Mouse (Mus musculus): Measurements from ENCODE around the gene Malsu1. TPM values are rescaled to one million over a fixed set of nuclear protein-coding genes. Genes with fewer than 3 reads are reported as not detected.

Gene Malsu1
- polyA plus RNA-seq, 1 experiment, result 33.4 TPM

- TF ChIP-seq CTCF (IDR thresholded peaks at IDR 0.05; ENCODE audit: borderline replicate concordance, insufficient read depth, low read length) (peak; percentile 74; the same call in 1 of the 2 replicates), POLR2A (IDR thresholded peaks at IDR 0.05; ENCODE audit: low read depth, low read length) (no peak)
- H3K27ac ChIP-seq (ENCODE audit: insufficient read depth, low read length), result no peak overlapping the region
These were observed 16.3 kb upstream of the Malsu1 start for GRCm38 (mm10) chr6:49057053-49058021.

GRCm38 (mm10) chr6:49068361-49068760 is 5.2 kb upstream of the Malsu1 start:
- no peak for TF ChIP-seq POLR2A (IDR thresholded peaks at IDR 0.05; ENCODE audit: low read depth, low read length)
- TF ChIP-seq CTCF (IDR thresholded peaks at IDR 0.05; ENCODE audit: borderline replicate concordance, insufficient read depth, low read length), result no peak
- Histone ChIP-seq H3K4me3 (ENCODE audit: insufficient read depth, low read length) (no peak overlapping the region), H3K4me1 (ENCODE audit: control insufficient read depth, insufficient read depth, low read length) (no peaks in the 10 kb centered on the region), H3K27ac (ENCODE audit: insufficient read depth, low read length) (no peak overlapping the region)

More at GRCm38 (mm10) chr6:49057053-49058021, 16.3 kb upstream of the Malsu1 start:
- Histone ChIP-seq H3K4me3 (ENCODE audit: insufficient read depth, low read length) (no peak overlapping the region), H3K4me1 (ENCODE audit: control insufficient read depth, insufficient read depth, low read length) (no peaks in the 10 kb centered on the region)

GRCm38 (mm10) chr6:49074117-49074490 is 509 bp downstream of the Malsu1 start:
- Histone ChIP-seq H3K27ac (ENCODE audit: insufficient read depth, low read length) (no peak overlapping the region), H3K4me3 (ENCODE audit: insufficient read depth, low read length) (peak overlapping the region; percentile 87), H3K4me1 (ENCODE audit: control insufficient read depth, insufficient read depth, low read length) (peaks cover 5% of the 10 kb centered on the region)
- TF ChIP-seq POLR2A (IDR thresholded peaks at IDR 0.05; ENCODE audit: low read depth, low read length) (no peak), CTCF (IDR thresholded peaks at IDR 0.05; ENCODE audit: borderline replicate concordance, insufficient read depth, low read length) (no peak)

GRCm38 (mm10) chr6:49077894-49078293 is 4.3 kb downstream of the Malsu1 start:
- no peak overlapping the region for H3K27ac ChIP-seq (ENCODE audit: insufficient read depth, low read length)
- H3K4me3 ChIP-seq (ENCODE audit: insufficient read depth, low read length), result no peak overlapping the region
- no peak for TF ChIP-seq POLR2A (IDR thresholded peaks at IDR 0.05; ENCODE audit: low read depth, low read length)
- no peak for TF ChIP-seq CTCF (IDR thresholded peaks at IDR 0.05; ENCODE audit: borderline replicate concordance, insufficient read depth, low read length)
- H3K4me1 ChIP-seq (ENCODE audit: control insufficient read depth, insufficient read depth, low read length), result peaks cover 5% of the 10 kb centered on the region

- Histone ChIP-seq H3K4me1 (ENCODE audit: control insufficient read depth, insufficient read depth, low read length) (peaks cover 5% of the 10 kb centered on the region), H3K4me3 (ENCODE audit: insufficient read depth, low read length) (no peak overlapping the region)
- TF ChIP-seq POLR2A (IDR thresholded peaks at IDR 0.05; ENCODE audit: low read depth, low read length), result no peak
These were observed 5.7 kb downstream of the Malsu1 start for GRCm38 (mm10) chr6:49079313-49079712.

GRCm38 (mm10) chr6:49083008-49083407 is 9.4 kb downstream of the Malsu1 start:
- no peak for TF ChIP-seq CTCF (IDR thresholded peaks at IDR 0.05; ENCODE audit: borderline replicate concordance, insufficient read depth, low read length)
- TF ChIP-seq POLR2A (IDR thresholded peaks at IDR 0.05; ENCODE audit: low read depth, low read length), result no peak
- no peaks in the 10 kb centered on the region; the same call in 1 of the 2 replicates for H3K4me1 ChIP-seq (ENCODE audit: control insufficient read depth, insufficient read depth, low read length)

More at GRCm38 (mm10) chr6:49079313-49079712, 5.7 kb downstream of the Malsu1 start:
- H3K27ac ChIP-seq (ENCODE audit: insufficient read depth, low read length), result no peak overlapping the region

GRCm38 (mm10) chr6:49094968-49095367 is 21.4 kb downstream of the Malsu1 start:
- Histone ChIP-seq H3K4me3 (ENCODE audit: insufficient read depth, low read length) (no peak overlapping the region), H3K27ac (ENCODE audit: insufficient read depth, low read length) (no peak overlapping the region), H3K4me1 (ENCODE audit: control insufficient read depth, insufficient read depth, low read length) (peaks cover 10% of the 10 kb centered on the region)
- TF ChIP-seq CTCF (IDR thresholded peaks at IDR 0.05; ENCODE audit: borderline replicate concordance, insufficient read depth, low read length) (no peak), POLR2A (IDR thresholded peaks at IDR 0.05; ENCODE audit: low read depth, low read length) (no peak)

More at GRCm38 (mm10) chr6:49083008-49083407, 9.4 kb downstream of the Malsu1 start:
- H3K4me3 ChIP-seq (ENCODE audit: insufficient read depth, low read length), result no peak overlapping the region
- no peak overlapping the region for H3K27ac ChIP-seq (ENCODE audit: insufficient read depth, low read length)

GRCm38 (mm10) chr6:49096421-49096820 is 22.8 kb downstream of the Malsu1 start:
- peaks cover 10% of the 10 kb centered on the region for H3K4me1 ChIP-seq (ENCODE audit: control insufficient read depth, insufficient read depth, low read length)
- no peak overlapping the region for H3K4me3 ChIP-seq (ENCODE audit: insufficient read depth, low read length)
- TF ChIP-seq POLR2A (IDR thresholded peaks at IDR 0.05; ENCODE audit: low read depth, low read length) (no peak), CTCF (IDR thresholded peaks at IDR 0.05; ENCODE audit: borderline replicate concordance, insufficient read depth, low read length) (no peak)
- H3K27ac ChIP-seq (ENCODE audit: insufficient read depth, low read length), result peak overlapping the region; percentile 89

- TF ChIP-seq CTCF (IDR thresholded peaks at IDR 0.05; ENCODE audit: borderline replicate concordance, insufficient read depth, low read length), result no peak
- no peak for TF ChIP-seq POLR2A (IDR thresholded peaks at IDR 0.05; ENCODE audit: low read depth, low read length)
- Histone ChIP-seq H3K27ac (ENCODE audit: insufficient read depth, low read length) (peak overlapping the region; percentile 89), H3K4me3 (ENCODE audit: insufficient read depth, low read length) (no peak overlapping the region), H3K4me1 (ENCODE audit: control insufficient read depth, insufficient read depth, low read length) (peaks cover 10% of the 10 kb centered on the region)
These were observed 23.4 kb downstream of the Malsu1 start for GRCm38 (mm10) chr6:49096933-49097461.
